Mouse (Mus musculus) midbrain, embryonic 16.5 days (tissue): ENCODE data around the gene Gas6. TPM values are rescaled to one million over a fixed set of nuclear protein-coding genes. Genes with fewer than 3 reads are reported as not detected.

Experiments used
- ATAC-seq: fragments of 200-750 bp; cut with Nextera tagmentation; 2 replicates; pipeline ENCODE4 v1.8.0; 2017; ENCODE audit warnings: moderate TSS enrichment
- H3K27ac ChIP-seq: fragments of 300-500 bp; sonication (generic); 2 replicates; pipeline ENCODE4 v1.5.1; 2014; ENCODE audit warnings: mild to moderate bottlenecking, low read length, mixed read lengths
- H3K27me3 ChIP-seq: fragments of 300-500 bp; sonication (generic); 2 replicates; pipeline ENCODE4 v1.6.1; 2014; ENCODE audit warnings: low read depth, low read length, mixed read lengths; ENCODE audit not compliant: control insufficient read depth, insufficient read depth
- H3K36me3 ChIP-seq: fragments of 300-500 bp; sonication (generic); 2 replicates; pipeline ENCODE4 v1.6.1; 2014; ENCODE audit warnings: mild to moderate bottlenecking, low read length, moderate library complexity, mixed read lengths; ENCODE audit not compliant: control insufficient read depth, insufficient read depth
- H3K4me1 ChIP-seq: fragments of 300-500 bp; sonication (generic); 2 replicates; pipeline ENCODE4 v1.6.1; 2014; ENCODE audit warnings: mild to moderate bottlenecking, low read length, mixed read lengths; ENCODE audit not compliant: control insufficient read depth, insufficient read depth
- H3K4me2 ChIP-seq: fragments of 300-500 bp; sonication (generic); 2 replicates; pipeline ENCODE4 v1.6.1; 2014; ENCODE audit warnings: mild to moderate bottlenecking, low read length, mixed read lengths
- H3K4me3 ChIP-seq: fragments of 300-500 bp; sonication (generic); 2 replicates; pipeline ENCODE4 v1.5.1; 2014; ENCODE audit warnings: low read depth, mild to moderate bottlenecking, low read length, moderate library complexity, mixed read lengths
- H3K9ac ChIP-seq: fragments of 300-500 bp; sonication (generic); 2 replicates; pipeline ENCODE4 v1.6.1; 2014; ENCODE audit warnings: low read depth, low read length, mixed read lengths
- H3K9me3 ChIP-seq: fragments of 300-500 bp; sonication (generic); replicated peaks from 2 replicates; pipeline ENCODE4 v1.6.1; 2014; ENCODE audit warnings: mild to moderate bottlenecking, low read length, mixed read lengths; ENCODE audit not compliant: control insufficient read depth, poor library complexity, severe bottlenecking
- WGBS: fragments of 180-500 bp; shearing (Covaris S2); extraction: QIAGEN DNeasy Blood & Tissue Kit; methylation state at CpG from one replicate; pipeline ENCODE4 v1.1.7; 2014; 5-methylcytosine and 5-hydroxymethylcytosine counted together
- polyA plus RNA-seq: library from polyadenylated mRNA; unstranded; fragments of >200 nt; fragmentation: Nextera tagmentation; extraction: Ambion mirVana; gene quantifications from 2 replicates; pipeline ENCODE4 v1.2.1, GENCODE M21; 2015

The Gas6 gene
- polyA plus RNA-seq, 1 experiment from 2014 or later = 45.7 TPM

DNA sequence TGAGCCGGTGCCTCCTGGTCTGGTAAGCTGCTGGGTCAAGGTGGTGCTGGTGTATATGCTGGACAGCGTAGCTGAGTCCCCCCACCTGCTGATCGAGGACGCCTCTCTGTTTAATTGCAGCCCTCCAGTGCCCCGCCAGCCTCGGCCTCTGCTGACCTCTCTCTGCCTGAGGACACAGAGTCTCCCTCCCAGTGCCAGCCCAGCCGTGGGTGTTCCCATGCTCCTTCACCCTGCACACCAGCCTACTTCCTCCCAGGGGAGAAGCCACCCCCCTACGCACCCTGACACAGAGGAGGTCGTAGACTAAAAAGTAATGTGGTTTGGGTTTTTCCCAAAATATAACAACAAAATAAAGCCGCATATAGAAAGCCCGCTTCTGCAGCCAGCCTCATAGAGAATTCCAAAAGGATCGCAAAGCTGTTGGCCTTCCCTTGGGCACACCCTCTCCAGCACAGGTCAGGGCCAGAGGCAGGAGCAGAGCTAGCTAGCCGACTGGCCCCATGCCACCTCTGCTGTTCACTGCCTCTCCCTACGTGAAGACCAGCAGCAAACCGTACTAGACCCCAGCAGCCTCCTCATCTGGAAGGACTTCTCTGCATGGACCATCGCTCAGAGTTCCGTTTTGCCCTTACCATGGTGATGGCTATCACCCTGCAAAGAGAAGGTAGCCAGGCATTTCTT, 33.1 kb downstream of the Gas6 start:
- no peak overlapping the region for H3K4me2 ChIP-seq
- no peak overlapping the region for H3K27ac ChIP-seq
- no peaks in the 10 kb centered on the region for H3K4me1 ChIP-seq
- H3K36me3 ChIP-seq = no peaks in the 10 kb centered on the region
- H3K9ac ChIP-seq = no peak overlapping the region
- no peak for ATAC-seq
- WGBS = 81% methylated on average over 17 of the region's 17 CpGs
- H3K9me3 ChIP-seq = no peaks in the 10 kb centered on the region
- H3K4me3 ChIP-seq = no peak overlapping the region
- H3K27me3 ChIP-seq = no peaks in the 10 kb centered on the region

DNA sequence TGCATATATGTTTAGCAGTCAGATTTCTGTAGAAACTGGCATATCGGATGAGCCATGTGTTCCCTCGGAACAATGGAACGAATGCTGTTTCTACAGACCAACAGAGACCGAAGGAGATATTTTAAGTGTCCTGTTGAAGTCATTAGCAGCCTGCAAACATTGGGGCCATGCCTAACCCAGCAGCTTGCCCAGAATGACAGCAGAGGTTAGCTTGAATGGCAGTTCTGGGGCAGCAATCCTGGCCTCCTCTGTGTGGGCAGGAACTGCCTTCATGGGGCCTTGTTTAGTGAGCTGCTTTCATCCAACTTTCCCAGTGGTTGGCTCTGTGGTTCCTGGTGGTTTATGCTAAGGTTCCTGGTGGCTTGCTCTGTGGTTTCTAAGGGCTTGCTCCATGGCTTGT, 34.9 kb downstream of the Gas6 start:
- Histone ChIP-seq H3K4me3 (no peak overlapping the region), H3K27me3 (no peaks in the 10 kb centered on the region), H3K4me2 (no peak overlapping the region), H3K9ac (no peak overlapping the region), H3K36me3 (no peaks in the 10 kb centered on the region), H3K9me3 (no peaks in the 10 kb centered on the region), H3K27ac (no peak overlapping the region), H3K4me1 (no peaks in the 10 kb centered on the region; the same call in 1 of the 2 replicates)
- 94% methylated on average over 4 of the region's 4 CpGs for WGBS
- ATAC-seq = no peak

DNA sequence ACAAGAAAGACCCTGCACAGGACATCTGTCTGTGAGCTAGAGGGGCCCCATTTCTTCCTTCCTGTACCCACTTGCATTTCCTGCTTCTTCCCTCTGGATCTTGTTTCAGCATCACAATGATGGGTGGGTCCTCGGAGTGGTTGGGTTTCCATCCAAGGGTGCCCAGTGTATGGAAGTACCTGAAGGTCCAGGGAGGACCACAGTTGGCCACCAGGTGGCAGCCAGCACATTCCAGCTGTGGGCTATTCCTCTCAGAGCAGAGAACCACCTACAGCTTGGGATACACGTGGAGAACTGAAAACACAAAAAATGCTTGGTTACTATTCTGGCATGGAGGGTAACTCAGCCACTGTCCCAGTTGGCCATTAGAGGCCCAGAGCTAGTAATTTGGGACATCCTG, 39.0 kb downstream of the Gas6 start:
- no peak overlapping the region for H3K4me2 ChIP-seq
- no peak overlapping the region for H3K27ac ChIP-seq
- no peak overlapping the region for H3K4me3 ChIP-seq
- no peaks in the 10 kb centered on the region for H3K9me3 ChIP-seq
- 34% methylated on average over 2 of the region's 2 CpGs for WGBS
- no peaks in the 10 kb centered on the region; the same call in 1 of the 2 replicates for H3K4me1 ChIP-seq
- peak; percentile 78 for ATAC-seq
- H3K27me3 ChIP-seq = no peaks in the 10 kb centered on the region
- no peaks in the 10 kb centered on the region for H3K36me3 ChIP-seq
- no peak overlapping the region for H3K9ac ChIP-seq

DNA sequence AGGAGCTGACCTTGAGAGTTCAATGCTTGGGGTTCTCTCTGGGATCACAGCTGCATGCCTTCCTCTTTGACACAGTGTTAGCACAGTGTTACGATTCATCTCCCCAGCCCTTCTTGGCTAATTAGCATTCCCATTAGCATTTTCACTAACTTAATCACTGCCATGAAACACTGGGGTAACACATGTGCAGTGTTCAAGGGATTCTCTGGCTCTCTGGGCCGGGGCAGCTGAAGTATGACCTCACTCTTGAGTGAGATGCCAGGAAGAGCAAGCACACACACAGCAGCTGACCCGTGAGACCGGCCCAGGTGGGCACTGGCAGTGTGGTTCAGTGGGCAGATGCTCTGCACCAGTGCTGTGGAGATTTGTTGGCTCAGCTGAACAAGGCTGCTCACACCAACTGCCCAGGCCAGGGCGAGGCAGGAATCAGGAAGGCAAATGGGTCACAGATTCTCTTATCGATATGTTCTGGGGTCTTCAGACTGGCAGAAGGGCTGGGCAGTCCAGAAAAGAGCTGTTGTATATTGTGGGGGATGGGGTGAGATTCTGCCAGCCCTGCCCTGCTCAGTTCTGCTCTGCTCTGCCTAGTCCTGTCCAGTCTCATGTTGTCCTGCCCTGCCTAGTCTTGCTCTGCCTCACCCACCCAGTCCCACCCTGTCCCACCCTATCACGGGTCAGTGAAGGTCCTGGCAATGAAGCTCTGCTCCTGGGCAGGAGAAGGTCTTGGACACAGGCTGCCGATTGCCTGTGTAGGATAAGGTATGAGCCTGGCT, 39.8 kb downstream of the Gas6 start:
- H3K4me2 ChIP-seq = no peak overlapping the region
- ATAC-seq = peak; percentile 73
- H3K27ac ChIP-seq = no peak overlapping the region
- H3K9ac ChIP-seq = no peak overlapping the region
- no peaks in the 10 kb centered on the region for H3K36me3 ChIP-seq
- H3K9me3 ChIP-seq = no peaks in the 10 kb centered on the region
- H3K4me3 ChIP-seq = no peak overlapping the region
- no peaks in the 10 kb centered on the region; the same call in 1 of the 2 replicates for H3K4me1 ChIP-seq
- WGBS = 61% methylated on average over 8 of the region's 8 CpGs
- H3K27me3 ChIP-seq = no peaks in the 10 kb centered on the region

DNA sequence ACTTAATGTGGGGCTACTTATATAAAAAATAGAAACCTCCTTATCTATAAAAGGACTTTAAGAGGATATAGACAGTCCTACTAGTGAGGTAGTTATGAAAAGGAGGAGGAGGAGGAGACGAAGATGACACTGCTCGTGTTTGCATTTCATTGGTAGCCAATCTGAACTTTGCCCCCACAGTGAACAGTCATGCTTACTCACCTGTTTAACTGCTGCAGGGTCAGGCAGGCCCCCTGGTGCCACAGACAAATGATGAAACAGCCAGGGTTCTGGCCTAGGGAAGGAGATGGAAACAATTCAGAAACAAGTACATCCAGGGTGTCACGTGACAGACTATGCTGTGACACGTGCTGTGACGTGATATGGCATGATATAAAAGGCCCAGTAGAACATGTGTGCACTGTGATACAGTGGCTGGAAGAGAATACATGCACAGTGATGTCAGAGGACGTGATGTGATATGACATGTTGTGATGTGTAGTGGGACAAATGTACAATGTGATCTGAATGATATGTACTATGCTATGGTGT, 42.5 kb downstream of the Gas6 start:
- H3K27me3 ChIP-seq = no peaks in the 10 kb centered on the region
- ATAC-seq = no peak
- H3K9me3 ChIP-seq = no peaks in the 10 kb centered on the region
- no peak overlapping the region for H3K4me3 ChIP-seq
- WGBS = 71% methylated on average over 6 of the region's 6 CpGs
- no peak overlapping the region for H3K27ac ChIP-seq
- no peak overlapping the region for H3K4me2 ChIP-seq
- no peaks in the 10 kb centered on the region; the same call in 1 of the 2 replicates for H3K4me1 ChIP-seq
- H3K9ac ChIP-seq = no peak overlapping the region
- no peaks in the 10 kb centered on the region for H3K36me3 ChIP-seq

DNA sequence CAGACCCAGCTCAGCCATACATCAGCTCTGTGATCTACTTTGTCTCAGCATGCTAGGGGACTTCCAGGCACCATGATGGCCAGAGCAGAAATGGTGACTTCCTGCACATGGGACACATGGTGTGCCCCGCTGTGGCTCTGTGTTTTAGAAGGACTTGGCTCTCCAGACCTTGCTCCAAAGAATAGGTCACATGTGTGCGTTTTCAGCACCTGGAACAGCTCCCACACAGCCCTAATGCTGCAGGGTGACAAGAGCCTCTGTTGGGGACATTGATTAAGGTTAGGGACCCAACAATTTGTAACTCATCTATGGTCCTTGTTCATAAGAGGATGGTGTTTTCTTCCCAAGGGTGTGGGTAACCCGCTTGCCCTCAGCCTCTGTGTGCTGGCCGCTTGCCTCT, 46.1 kb downstream of the Gas6 start:
- ATAC-seq = no peak
- H3K4me3 ChIP-seq = no peak overlapping the region
- no peak overlapping the region for H3K9ac ChIP-seq
- H3K36me3 ChIP-seq = no peaks in the 10 kb centered on the region
- H3K4me2 ChIP-seq = no peak overlapping the region
- H3K4me1 ChIP-seq = no peaks in the 10 kb centered on the region
- no peak overlapping the region for H3K27ac ChIP-seq
- H3K27me3 ChIP-seq = no peaks in the 10 kb centered on the region
- 57% methylated on average over 4 of the region's 4 CpGs for whole genome bisulfite sequencing
- no peaks in the 10 kb centered on the region for H3K9me3 ChIP-seq

GRCm38 (mm10) chr8:13446456-13446855, 47.8 kb downstream of the Gas6 start:
- H3K27me3 ChIP-seq = no peaks in the 10 kb centered on the region
- no peak for ATAC-seq
- 89% methylated on average over 6 of the region's 6 CpGs for WGBS

DNA sequence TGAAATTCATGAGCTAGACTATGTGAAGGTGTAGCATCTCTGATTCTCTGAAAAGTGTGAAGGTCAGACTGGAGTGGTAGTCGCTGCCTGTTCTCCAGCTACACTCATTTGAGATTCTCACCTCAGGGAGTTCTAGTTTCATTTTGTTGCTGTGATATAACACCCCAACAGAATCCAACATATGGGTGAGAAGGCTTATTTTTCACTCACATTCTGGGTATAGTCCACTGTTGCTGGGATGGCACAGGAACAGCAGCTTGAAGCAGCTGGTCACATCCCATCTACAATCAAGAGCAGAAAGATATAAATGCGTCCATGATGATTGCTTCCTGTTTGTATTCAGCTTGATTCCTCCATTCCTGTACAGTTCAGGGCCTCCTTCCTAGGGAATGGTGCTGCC, 52.1 kb downstream of the Gas6 start:
- no peak for ATAC-seq
- no peaks in the 10 kb centered on the region for H3K4me1 ChIP-seq
- WGBS = 92% methylated on average over 2 of the region's 2 CpGs
- H3K9ac ChIP-seq = no peak overlapping the region
- no peaks in the 10 kb centered on the region for H3K36me3 ChIP-seq
- no peak overlapping the region for H3K27ac ChIP-seq
- H3K27me3 ChIP-seq = no peaks in the 10 kb centered on the region
- H3K9me3 ChIP-seq = no peaks in the 10 kb centered on the region
- no peak overlapping the region for H3K4me2 ChIP-seq
- H3K4me3 ChIP-seq = no peak overlapping the region

More at GRCm38 (mm10) chr8:13446456-13446855, 47.8 kb downstream of the Gas6 start:
- H3K27ac ChIP-seq = no peak overlapping the region
- no peaks in the 10 kb centered on the region for H3K36me3 ChIP-seq
- no peak overlapping the region for H3K4me3 ChIP-seq
- H3K4me1 ChIP-seq = no peaks in the 10 kb centered on the region
- no peaks in the 10 kb centered on the region for H3K9me3 ChIP-seq
- no peak overlapping the region for H3K9ac ChIP-seq
- no peak overlapping the region for H3K4me2 ChIP-seq

GRCm38 (mm10) chr8:13437531-13437930, 56.8 kb downstream of the Gas6 start:
- Histone ChIP-seq H3K4me3 (no peak overlapping the region), H3K9me3 (no peaks in the 10 kb centered on the region)
- 84% methylated on average over 2 of the region's 2 CpGs for WGBS

More at GRCm38 (mm10) chr8:13437531-13437930, 56.8 kb downstream of the Gas6 start:
- H3K27me3 ChIP-seq = peaks cover 21% of the 10 kb centered on the region
- H3K4me1 ChIP-seq = no peaks in the 10 kb centered on the region; the same call in 1 of the 2 replicates
- H3K4me2 ChIP-seq = no peak overlapping the region
- no peak for ATAC-seq
- H3K27ac ChIP-seq = no peak overlapping the region
- H3K9ac ChIP-seq = no peak overlapping the region
- no peaks in the 10 kb centered on the region for H3K36me3 ChIP-seq
